Mouse (Mus musculus) CH12.LX (cell line): ENCODE measurements around the gene Prlh. TPM values are rescaled to one million over a fixed set of nuclear protein-coding genes. Genes with fewer than 3 reads are reported as not detected.

Experiments used
- DNase-seq: peaks from one replicate; pipeline ENCODE4 v3.0.0-alpha.2; 2013; ENCODE audit errors: extremely low read depth
- H3K27ac ChIP-seq: 2 replicates; pipeline ENCODE4 v1.5.1; 2012; ENCODE audit warnings: low read depth, mild to moderate bottlenecking, control low read depth, moderate library complexity; ENCODE audit not compliant: insufficient read depth
- H3K27me3 ChIP-seq: replicated peaks from 2 replicates; pipeline ENCODE3; 2012; ENCODE audit warnings: inconsistent platforms
- H3K36me3 ChIP-seq, 2 experiments: replicated peaks in 1 of 2; 2 replicates each; pipeline versions ENCODE3 to v1.6.1; 2012; ENCODE audit warnings: inconsistent platforms in 1 of 2, low read length in 1 of 2, mild to moderate bottlenecking in 1 of 2, mixed read lengths in 1 of 2, moderate library complexity in 1 of 2; ENCODE audit not compliant: control insufficient read depth in 1 of 2, insufficient read depth in 1 of 2
- H3K4me1 ChIP-seq, 2 experiments: 2 replicates each; pipeline ENCODE4 v1.6.1; 2012; ENCODE audit warnings: inconsistent platforms in 1 of 2, moderate library complexity in 1 of 2; ENCODE audit not compliant: insufficient read depth in 2 of 2, control insufficient read depth in 1 of 2
- H3K4me2 ChIP-seq: 2 replicates; pipeline ENCODE4 v1.6.1; 2012; ENCODE audit warnings: low read depth, mild to moderate bottlenecking, control low read depth; ENCODE audit not compliant: poor library complexity, insufficient read depth, severe bottlenecking
- H3K4me3 ChIP-seq, 3 experiments: fragments of 150-350 bp in 1 of 3; sonication (generic) in 1 of 3; replicated peaks in 1 of 3; 2 replicates each; pipeline versions ENCODE3 to v1.5.1; 2011 to 2012; ENCODE audit warnings: low read depth in 2 of 3, low read length in 2 of 3, mild to moderate bottlenecking in 2 of 3, moderate library complexity in 2 of 3, control low read depth in 1 of 3, improper control_type of control experiment in 1 of 3, inconsistent platforms in 1 of 3, mixed read lengths in 1 of 3; ENCODE audit not compliant: poor library complexity in 1 of 3
- H3K79me2 ChIP-seq: replicated peaks from 2 replicates; pipeline ENCODE4 v1.6.1; 2012; ENCODE audit warnings: mild to moderate bottlenecking, moderate library complexity; ENCODE audit not compliant: control insufficient read depth, poor library complexity, insufficient read depth, severe bottlenecking; ENCODE audit errors: extremely low read depth
- H3K9ac ChIP-seq: 2 replicates; pipeline ENCODE4 v1.6.1; 2012; ENCODE audit warnings: low read depth, mild to moderate bottlenecking, control low read depth, moderate library complexity; ENCODE audit not compliant: insufficient read depth
- H3K9me3 ChIP-seq: replicated peaks from 2 replicates; pipeline ENCODE3; 2012; ENCODE audit warnings: low read length, inconsistent platforms, mixed read lengths
- BHLHE40 ChIP-seq: IDR thresholded peaks from 2 replicates; pipeline ENCODE4 v1.6.1; 2011; ENCODE audit warnings: mild to moderate bottlenecking, low read depth, low read length, improper control_type of control experiment
- CHD2 ChIP-seq: IDR thresholded peaks from 2 replicates; pipeline ENCODE4 v1.6.1; 2011; ENCODE audit warnings: low read length, improper control_type of control experiment
- CTCF ChIP-seq, 2 experiments: IDR thresholded peaks in 1 of 2; conservative IDR thresholded peaks in 1 of 2; 2 replicates each; pipeline ENCODE4 v1.5.1; 2011 to 2012; ENCODE audit warnings: low read depth in 2 of 2, low read length in 2 of 2, improper control_type of control experiment in 1 of 2, inconsistent platforms in 1 of 2, mild to moderate bottlenecking in 1 of 2, moderate library complexity in 1 of 2
- E2F4 ChIP-seq: IDR thresholded peaks from 2 replicates; pipeline ENCODE4 v1.6.1; 2011; ENCODE audit warnings: low read depth, low read length, improper control_type of control experiment; ENCODE audit not compliant: insufficient replicate concordance
- ELF1 ChIP-seq: IDR thresholded peaks from 2 replicates; pipeline ENCODE4 v1.6.1; 2014; ENCODE audit warnings: low read depth, mild to moderate bottlenecking, inconsistent platforms, low read length, improper control_type of control experiment
- ETS1 ChIP-seq: conservative IDR thresholded peaks from 2 replicates; pipeline ENCODE4 v1.6.1; 2012; ENCODE audit warnings: low read depth, mild to moderate bottlenecking, inconsistent platforms, low read length, improper control_type of control experiment, moderate library complexity
- GABPA ChIP-seq: IDR thresholded peaks from 2 replicates; pipeline ENCODE4 v1.6.1; 2012; ENCODE audit warnings: low read depth, low read length, improper control_type of control experiment, inconsistent platforms; ENCODE audit not compliant: insufficient replicate concordance
- IRF4 ChIP-seq: IDR thresholded peaks from 2 replicates; pipeline ENCODE4 v1.6.1; 2014; ENCODE audit warnings: low read depth, mild to moderate bottlenecking, inconsistent platforms, low read length, improper control_type of control experiment
- JUN ChIP-seq: IDR thresholded peaks from 2 replicates; pipeline ENCODE4 v1.6.1; 2011; ENCODE audit warnings: low read depth, mild to moderate bottlenecking, low read length, improper control_type of control experiment, moderate library complexity; ENCODE audit not compliant: insufficient read depth
- MAX ChIP-seq: IDR thresholded peaks from 2 replicates; pipeline ENCODE4 v1.6.1; 2011; ENCODE audit warnings: low read length, improper control_type of control experiment
- MEF2A ChIP-seq: IDR thresholded peaks from 2 replicates; pipeline ENCODE4 v1.6.1; 2014; ENCODE audit warnings: low read depth, mild to moderate bottlenecking, inconsistent platforms, low read length, improper control_type of control experiment, borderline replicate concordance
- MXI1 ChIP-seq: IDR thresholded peaks from 2 replicates; pipeline ENCODE4 v1.6.1; 2011; ENCODE audit warnings: mild to moderate bottlenecking, low read depth, low read length, improper control_type of control experiment
- NRF1 ChIP-seq: IDR thresholded peaks from 2 replicates; pipeline ENCODE4 v1.6.1; 2014; ENCODE audit warnings: low read depth, mild to moderate bottlenecking, inconsistent platforms, low read length, improper control_type of control experiment, moderate library complexity
- PAX5 ChIP-seq: IDR thresholded peaks from 2 replicates; pipeline ENCODE4 v1.6.1; 2012; ENCODE audit warnings: low read length, inconsistent platforms, mixed read lengths
- RAD21 ChIP-seq: IDR thresholded peaks from 2 replicates; pipeline ENCODE4 v1.6.1; 2011; ENCODE audit warnings: low read depth, mild to moderate bottlenecking, low read length, improper control_type of control experiment, moderate library complexity
- SIN3A ChIP-seq: IDR thresholded peaks from 2 replicates; pipeline ENCODE4 v1.6.1; 2012; ENCODE audit warnings: low read length, improper control_type of control experiment, inconsistent platforms
- UBTF ChIP-seq: IDR thresholded peaks from 2 replicates; pipeline ENCODE4 v1.6.1; 2012; ENCODE audit warnings: low read depth, mild to moderate bottlenecking, inconsistent platforms, low read length, improper control_type of control experiment, moderate library complexity
- dilution Hi-C: fragments of 300-500 bp; cut with MboI; formaldehyde crosslinking; loops from 2 replicates; pipeline ENCODE4 v1.14.3; 2020; ENCODE audit warnings: low sequenced_read_pairs; ENCODE audit not compliant: extremely low pct_unique_long_range_greater_than_20kb, extremely low pct_ligation_motif_present
- in situ Hi-C: fragments of 300-500 bp; cut with MboI; formaldehyde crosslinking; loops from 3 replicates; pipeline ENCODE4 v1.14.3; 2019; ENCODE audit warnings: low sequenced_read_pairs, low pct_ligation_motif_present, low pct_unique_long_range_greater_than_20kb, mixed read lengths
- polyA plus RNA-seq: library from polyadenylated mRNA; unstranded; fragments of >175 nt; gene quantifications from 2 replicates; pipeline ENCODE4 v1.2.1, GENCODE M21; 2012; ENCODE audit warnings: low read depth; ENCODE audit not compliant: insufficient read length
- total RNA-seq, 2 experiments: library from RNA; depleted of rRNA; stranded (reverse); fragments of 300-350 nt in 1 of 2; fragments of >200 nt in 1 of 2; gene quantifications; 2 replicates each; pipeline ENCODE4 v1.2.3; 2012 to 2014

The Prlh gene
- total and polyA plus RNA-seq, 3 experiments, result not detected

- Histone ChIP-seq H3K27ac (no peak overlapping the region), H3K9me3 (no peaks in the 10 kb centered on the region), H3K4me2 (no peak overlapping the region), H3K9ac (no peak overlapping the region), H3K4me3 (no peak overlapping the region), H3K79me2 (no peaks in the 10 kb centered on the region), H3K4me1 (no peaks in the 10 kb centered on the region), H3K27me3 (peaks cover 86% of the 10 kb centered on the region), H3K36me3 (no peaks in the 10 kb centered on the region)
- no peak for DNase-seq
- in situ Hi-C loops, result no loop called here
- TF ChIP-seq PAX5 (no peak), ELF1 (no peak), MXI1 (no peak)
- dilution Hi-C loops, result no loop called here
These were observed 48.9 kb upstream of the Prlh start for GRCm38 (mm10) chr1:90903971-90904458.

GRCm38 (mm10) chr1:90904729-90905404 is 48.0 kb upstream of the Prlh start:
- no peak for TF ChIP-seq GABPA
- no peak for TF ChIP-seq MEF2A
- TF ChIP-seq CHD2, result no peak
- TF ChIP-seq E2F4, result no peak
- no peak for TF ChIP-seq RAD21
- TF ChIP-seq JUN, result no peak
- no peak for TF ChIP-seq CTCF (conservative IDR thresholded peaks at IDR 0.05 in 1 of 2, IDR thresholded peaks at IDR 0.05 in 1 of 2; ENCODE audit: low read depth in 2 of 2, low read length in 2 of 2)
- TF ChIP-seq BHLHE40, result no peak
- TF ChIP-seq MAX, result no peak
- no peak for TF ChIP-seq ETS1
- TF ChIP-seq SIN3A, result no peak
- no peak for TF ChIP-seq IRF4
- TF ChIP-seq NRF1, result no peak
- no peak for TF ChIP-seq UBTF
- no peak for TF ChIP-seq MXI1
- no peak for DNase-seq
- Histone ChIP-seq H3K9ac (no peak overlapping the region), H3K4me2 (no peak overlapping the region), H3K9me3 (no peaks in the 10 kb centered on the region), H3K4me3 (no peak overlapping the region), H3K79me2 (no peaks in the 10 kb centered on the region), H3K4me1 (no peaks in the 10 kb centered on the region), H3K27me3 (peaks cover 88% of the 10 kb centered on the region), H3K27ac (no peak overlapping the region), H3K36me3 (no peaks in the 10 kb centered on the region)
- dilution Hi-C loops, result no loop called here
- in situ Hi-C loops, result no loop called here
